Mouse (Mus musculus) CH12.LX (cell line): Measurements from ENCODE around the gene Rapgef2. TPM values are rescaled to one million over a fixed set of nuclear protein-coding genes. Genes with fewer than 3 reads are reported as not detected.

Experiments used
- DNase-seq: peaks from one replicate; pipeline ENCODE4 v3.0.0-alpha.2; 2013; ENCODE audit errors: extremely low read depth
- H3K27ac ChIP-seq: 2 replicates; pipeline ENCODE4 v1.5.1; 2012; ENCODE audit warnings: low read depth, mild to moderate bottlenecking, control low read depth, moderate library complexity; ENCODE audit not compliant: insufficient read depth
- H3K27me3 ChIP-seq: replicated peaks from 2 replicates; pipeline ENCODE3; 2012; ENCODE audit warnings: inconsistent platforms
- H3K36me3 ChIP-seq, 2 experiments: replicated peaks in 1 of 2; 2 replicates each; pipeline versions ENCODE3 to v1.6.1; 2012; ENCODE audit warnings: inconsistent platforms in 1 of 2, low read length in 1 of 2, mild to moderate bottlenecking in 1 of 2, mixed read lengths in 1 of 2, moderate library complexity in 1 of 2; ENCODE audit not compliant: control insufficient read depth in 1 of 2, insufficient read depth in 1 of 2
- H3K4me1 ChIP-seq, 2 experiments: 2 replicates each; pipeline ENCODE4 v1.6.1; 2012; ENCODE audit warnings: inconsistent platforms in 1 of 2, moderate library complexity in 1 of 2; ENCODE audit not compliant: insufficient read depth in 2 of 2, control insufficient read depth in 1 of 2
- H3K4me2 ChIP-seq: 2 replicates; pipeline ENCODE4 v1.6.1; 2012; ENCODE audit warnings: low read depth, mild to moderate bottlenecking, control low read depth; ENCODE audit not compliant: poor library complexity, insufficient read depth, severe bottlenecking
- H3K4me3 ChIP-seq, 3 experiments: fragments of 150-350 bp in 1 of 3; sonication (generic) in 1 of 3; replicated peaks in 1 of 3; 2 replicates each; pipeline versions ENCODE3 to v1.5.1; 2011 to 2012; ENCODE audit warnings: low read depth in 2 of 3, low read length in 2 of 3, mild to moderate bottlenecking in 2 of 3, moderate library complexity in 2 of 3, control low read depth in 1 of 3, improper control_type of control experiment in 1 of 3, inconsistent platforms in 1 of 3, mixed read lengths in 1 of 3; ENCODE audit not compliant: poor library complexity in 1 of 3
- H3K79me2 ChIP-seq: replicated peaks from 2 replicates; pipeline ENCODE4 v1.6.1; 2012; ENCODE audit warnings: mild to moderate bottlenecking, moderate library complexity; ENCODE audit not compliant: control insufficient read depth, poor library complexity, insufficient read depth, severe bottlenecking; ENCODE audit errors: extremely low read depth
- H3K9ac ChIP-seq: 2 replicates; pipeline ENCODE4 v1.6.1; 2012; ENCODE audit warnings: low read depth, mild to moderate bottlenecking, control low read depth, moderate library complexity; ENCODE audit not compliant: insufficient read depth
- H3K9me3 ChIP-seq: replicated peaks from 2 replicates; pipeline ENCODE3; 2012; ENCODE audit warnings: low read length, inconsistent platforms, mixed read lengths
- BHLHE40 ChIP-seq: IDR thresholded peaks from 2 replicates; pipeline ENCODE4 v1.6.1; 2011; ENCODE audit warnings: mild to moderate bottlenecking, low read depth, low read length, improper control_type of control experiment
- CHD1 ChIP-seq: IDR thresholded peaks from 2 replicates; pipeline ENCODE4 v1.6.1; 2012; ENCODE audit warnings: low read depth, low read length, improper control_type of control experiment, inconsistent platforms
- CHD2 ChIP-seq: IDR thresholded peaks from 2 replicates; pipeline ENCODE4 v1.6.1; 2011; ENCODE audit warnings: low read length, improper control_type of control experiment
- CTCF ChIP-seq, 2 experiments: IDR thresholded peaks in 1 of 2; conservative IDR thresholded peaks in 1 of 2; 2 replicates each; pipeline ENCODE4 v1.5.1; 2011 to 2012; ENCODE audit warnings: low read depth in 2 of 2, low read length in 2 of 2, improper control_type of control experiment in 1 of 2, inconsistent platforms in 1 of 2, mild to moderate bottlenecking in 1 of 2, moderate library complexity in 1 of 2
- E2F4 ChIP-seq: IDR thresholded peaks from 2 replicates; pipeline ENCODE4 v1.6.1; 2011; ENCODE audit warnings: low read depth, low read length, improper control_type of control experiment; ENCODE audit not compliant: insufficient replicate concordance
- ELF1 ChIP-seq: IDR thresholded peaks from 2 replicates; pipeline ENCODE4 v1.6.1; 2014; ENCODE audit warnings: low read depth, mild to moderate bottlenecking, inconsistent platforms, low read length, improper control_type of control experiment
- ETS1 ChIP-seq: conservative IDR thresholded peaks from 2 replicates; pipeline ENCODE4 v1.6.1; 2012; ENCODE audit warnings: low read depth, mild to moderate bottlenecking, inconsistent platforms, low read length, improper control_type of control experiment, moderate library complexity
- IRF4 ChIP-seq: IDR thresholded peaks from 2 replicates; pipeline ENCODE4 v1.6.1; 2014; ENCODE audit warnings: low read depth, mild to moderate bottlenecking, inconsistent platforms, low read length, improper control_type of control experiment
- MAX ChIP-seq: IDR thresholded peaks from 2 replicates; pipeline ENCODE4 v1.6.1; 2011; ENCODE audit warnings: low read length, improper control_type of control experiment
- MAZ ChIP-seq: IDR thresholded peaks from 2 replicates; pipeline ENCODE4 v1.6.1; 2012; ENCODE audit warnings: low read depth, mild to moderate bottlenecking, inconsistent platforms, low read length, improper control_type of control experiment, moderate library complexity
- MEF2A ChIP-seq: IDR thresholded peaks from 2 replicates; pipeline ENCODE4 v1.6.1; 2014; ENCODE audit warnings: low read depth, mild to moderate bottlenecking, inconsistent platforms, low read length, improper control_type of control experiment, borderline replicate concordance
- MYC ChIP-seq: IDR thresholded peaks from 2 replicates; pipeline ENCODE4 v1.6.1; 2011; ENCODE audit warnings: low read depth, mild to moderate bottlenecking, improper control_type of control experiment, low read length
- PAX5 ChIP-seq: IDR thresholded peaks from 2 replicates; pipeline ENCODE4 v1.6.1; 2012; ENCODE audit warnings: low read length, inconsistent platforms, mixed read lengths
- POLR2A ChIP-seq: IDR thresholded peaks from 2 replicates; pipeline ENCODE4 v1.6.1; 2011; ENCODE audit warnings: low read depth, mild to moderate bottlenecking, improper control_type of control experiment, low read length
- RAD21 ChIP-seq: IDR thresholded peaks from 2 replicates; pipeline ENCODE4 v1.6.1; 2011; ENCODE audit warnings: low read depth, mild to moderate bottlenecking, low read length, improper control_type of control experiment, moderate library complexity
- RCOR1 ChIP-seq: conservative IDR thresholded peaks from 2 replicates; pipeline ENCODE4 v1.6.1; 2012; ENCODE audit warnings: low read depth, mild to moderate bottlenecking, inconsistent platforms, low read length, improper control_type of control experiment
- SIN3A ChIP-seq: IDR thresholded peaks from 2 replicates; pipeline ENCODE4 v1.6.1; 2012; ENCODE audit warnings: low read length, improper control_type of control experiment, inconsistent platforms
- UBTF ChIP-seq: IDR thresholded peaks from 2 replicates; pipeline ENCODE4 v1.6.1; 2012; ENCODE audit warnings: low read depth, mild to moderate bottlenecking, inconsistent platforms, low read length, improper control_type of control experiment, moderate library complexity
- USF1 ChIP-seq: IDR thresholded peaks from 2 replicates; pipeline ENCODE4 v1.6.1; 2014; ENCODE audit warnings: low read depth, mild to moderate bottlenecking, inconsistent platforms, low read length, improper control_type of control experiment
- USF2 ChIP-seq: conservative IDR thresholded peaks from 2 replicates; pipeline ENCODE4 v1.6.1; 2011; ENCODE audit warnings: low read depth, low read length, improper control_type of control experiment
- ZKSCAN1 ChIP-seq: IDR thresholded peaks from 2 replicates; pipeline ENCODE4 v1.6.1; 2012; ENCODE audit warnings: low read depth, inconsistent platforms, low read length, improper control_type of control experiment, borderline replicate concordance
- ZMIZ1 ChIP-seq: IDR thresholded peaks from 2 replicates; pipeline ENCODE4 v1.6.1; 2012; ENCODE audit warnings: low read depth, mild to moderate bottlenecking, inconsistent platforms, low read length, improper control_type of control experiment
- ZNF384 ChIP-seq: IDR thresholded peaks from 2 replicates; pipeline ENCODE4 v1.6.1; 2012; ENCODE audit warnings: low read depth, low read length, improper control_type of control experiment, inconsistent platforms
- dilution Hi-C: fragments of 300-500 bp; cut with MboI; formaldehyde crosslinking; loops from 2 replicates; pipeline ENCODE4 v1.14.3; 2020; ENCODE audit warnings: low sequenced_read_pairs; ENCODE audit not compliant: extremely low pct_unique_long_range_greater_than_20kb, extremely low pct_ligation_motif_present
- in situ Hi-C: fragments of 300-500 bp; cut with MboI; formaldehyde crosslinking; loops from 3 replicates; pipeline ENCODE4 v1.14.3; 2019; ENCODE audit warnings: low sequenced_read_pairs, low pct_ligation_motif_present, low pct_unique_long_range_greater_than_20kb, mixed read lengths
- polyA plus RNA-seq: library from polyadenylated mRNA; unstranded; fragments of >175 nt; gene quantifications from 2 replicates; pipeline ENCODE4 v1.2.1, GENCODE M21; 2012; ENCODE audit warnings: low read depth; ENCODE audit not compliant: insufficient read length
- total RNA-seq, 2 experiments: library from RNA; depleted of rRNA; stranded (reverse); fragments of 300-350 nt in 1 of 2; fragments of >200 nt in 1 of 2; gene quantifications; 2 replicates each; pipeline ENCODE4 v1.2.3; 2012 to 2014

The Rapgef2 gene
- total and polyA plus RNA-seq, 3 experiments, result 0.72 to 3.1 (median 2.6) TPM

DNA sequence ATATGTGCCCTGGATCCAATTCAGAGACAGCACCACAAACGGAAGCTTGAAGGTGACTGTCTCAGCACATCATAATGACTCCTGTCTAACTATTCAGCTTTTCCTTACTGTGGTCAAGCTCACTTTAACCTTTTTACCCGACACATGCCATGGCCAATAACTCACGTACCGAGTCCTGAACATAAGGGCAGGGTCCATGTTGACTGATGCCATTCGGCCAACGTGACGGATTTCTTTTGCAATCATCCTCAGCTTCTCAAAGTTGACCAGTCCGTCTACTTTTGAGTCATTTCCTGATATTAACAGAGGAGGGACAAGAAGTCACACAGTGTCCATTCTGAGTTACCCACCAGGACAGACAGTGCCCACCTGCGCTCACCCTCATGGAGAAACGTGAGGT is 203.3 kb downstream of the Rapgef2 start:
- no peak overlapping the region for H3K9ac ChIP-seq
- H3K4me2 ChIP-seq, result no peak overlapping the region
- no peak for TF ChIP-seq CHD1
- no peak for TF ChIP-seq PAX5
- no peak for TF ChIP-seq RAD21
- no peak for TF ChIP-seq MYC
- TF ChIP-seq MAX, result no peak
- no peak for TF ChIP-seq E2F4
- no peak for TF ChIP-seq ZKSCAN1
- no peak for TF ChIP-seq ELF1
- TF ChIP-seq SIN3A, result no peak
- TF ChIP-seq, all 38 proteins: peak for 0
- Histone ChIP-seq H3K4me1 (0 out of 4 replicates have a peak, but pooled peaks cover 0 to 2% of the 10 kb centered on the region in 2 experiments), H3K27me3 (no peaks in the 10 kb centered on the region), H3K36me3 (peaks cover 0 to 49% of the 10 kb centered on the region in 2 experiments), H3K4me3 (no peak overlapping the region), H3K79me2 (no peaks in the 10 kb centered on the region), H3K9me3 (no peaks in the 10 kb centered on the region), H3K27ac (no peak overlapping the region)
- in situ Hi-C loops (no loop called here), dilution Hi-C loops (no loop called here)
- no peak for DNase-seq

- TF ChIP-seq MYC (no peak), ZMIZ1 (no peak), PAX5 (no peak), CTCF (conservative IDR thresholded peaks at IDR 0.05 in 1 of 2, IDR thresholded peaks at IDR 0.05 in 1 of 2; ENCODE audit: low read depth in 2 of 2, low read length in 2 of 2) (no peak), IRF4 (no peak), POLR2A (no peak), MAZ (no peak), MEF2A (no peak), BHLHE40 (no peak)
- no peak for DNase-seq
- Histone ChIP-seq H3K4me1 (peaks cover 0 to 8% of the 10 kb centered on the region in 2 experiments; a peak in 1 of 4 replicates), H3K27ac (no peak overlapping the region), H3K27me3 (no peaks in the 10 kb centered on the region), H3K4me3 (no peak overlapping the region), H3K4me2 (no peak overlapping the region), H3K9ac (no peak overlapping the region), H3K36me3 (peaks cover 0 to 38% of the 10 kb centered on the region in 2 experiments), H3K79me2 (no peaks in the 10 kb centered on the region), H3K9me3 (no peaks in the 10 kb centered on the region)
- dilution Hi-C loops (no loop called here), in situ Hi-C loops (no loop called here)
Observed at GRCm38 (mm10) chr3:79079076-79079475, 207.2 kb downstream of the Rapgef2 start.

DNA sequence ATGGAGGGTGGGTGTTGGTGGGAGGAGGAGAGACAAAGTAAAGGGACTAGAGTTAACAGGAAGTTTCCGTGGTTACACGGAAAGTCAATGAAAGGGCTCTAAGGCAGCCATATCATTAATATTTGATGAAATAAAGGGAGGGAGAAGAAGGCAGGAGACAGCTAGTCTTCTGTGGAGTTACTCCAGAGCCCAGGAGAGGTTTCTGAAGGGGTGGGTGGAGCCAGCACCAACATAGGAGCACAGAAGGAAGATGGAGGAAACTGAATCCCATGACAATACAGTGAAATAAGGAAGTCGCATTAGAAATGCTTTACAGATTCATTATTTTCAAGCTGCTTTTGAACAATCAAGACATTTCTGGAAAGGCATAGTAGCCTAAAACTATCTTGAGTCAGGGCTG is 211.3 kb downstream of the Rapgef2 start:
- dilution Hi-C loops, result no loop called here
- in situ Hi-C loops, result no loop called here
- Histone ChIP-seq H3K4me2 (no peak overlapping the region), H3K36me3 (peaks cover 0 to 19% of the 10 kb centered on the region in 2 experiments), H3K79me2 (no peaks in the 10 kb centered on the region), H3K27me3 (no peaks in the 10 kb centered on the region), H3K27ac (no peak overlapping the region), H3K9me3 (no peaks in the 10 kb centered on the region), H3K4me1 (peaks cover 0 to 11% of the 10 kb centered on the region in 2 experiments; a peak in 1 of 4 replicates), H3K4me3 (no peak overlapping the region), H3K9ac (no peak overlapping the region)
- no peak for DNase-seq
- TF ChIP-seq RAD21, result no peak
- TF ChIP-seq CHD2, result no peak
- TF ChIP-seq ETS1, result no peak
- TF ChIP-seq USF1, result no peak
- TF ChIP-seq POLR2A, result no peak
- TF ChIP-seq CHD1, result no peak
- no peak for TF ChIP-seq SIN3A
- no peak for TF ChIP-seq RCOR1
- no peak for TF ChIP-seq ZMIZ1
- TF ChIP-seq UBTF, result no peak
- TF ChIP-seq E2F4, result no peak
- no peak for TF ChIP-seq IRF4
- TF ChIP-seq BHLHE40, result no peak
- TF ChIP-seq CTCF (conservative IDR thresholded peaks at IDR 0.05 in 1 of 2, IDR thresholded peaks at IDR 0.05 in 1 of 2; ENCODE audit: low read depth in 2 of 2, low read length in 2 of 2), result no peak
- TF ChIP-seq ELF1, result no peak
- no peak for TF ChIP-seq MAZ
- TF ChIP-seq USF2, result no peak
- no peak for TF ChIP-seq ZNF384
